Comparison of ENCODE assay signal across 8 mouse cellular contexts in genomic region chr13:23524654-23525053, GRCm38 (mm10). TPM values are rescaled to one million over a fixed set of nuclear protein-coding genes. Genes with fewer than 3 reads are reported as not detected.
DNase-seq lines count a peak whose midpoint lies in the region; ATAC-seq and TF ChIP-seq lines count a peak whose summit lies in the region.

No protein-coding gene starts in this region.

- H3K4me3 ChIP-seq in intestine, postnatal 0 days (ENCODE audit: low read depth, low read length), result no peak overlapping the region
- H3K4me3 ChIP-seq in limb, embryonic 13.5 days, result no peak overlapping the region
- peak overlapping the region; percentile 12 for H3K4me3 ChIP-seq in midbrain, embryonic 14.5 days (replicated peaks; ENCODE audit: low read depth, low read length)

- 11% methylated on average over 5 of the region's 5 CpGs for WGBS in intestine, postnatal 0 days
- 9% methylated on average over 5 of the region's 5 CpGs for WGBS in limb, embryonic 13.5 days
- 7% methylated on average over 5 of the region's 5 CpGs for WGBS in midbrain, embryonic 14.5 days

- H3K9ac ChIP-seq in intestine, postnatal 0 days (ENCODE audit: low read depth, low read length), result no peak overlapping the region
- no peak overlapping the region for H3K9ac ChIP-seq in limb, embryonic 13.5 days
- H3K9ac ChIP-seq in midbrain, embryonic 14.5 days (replicated peaks; ENCODE audit: low read length), result no peak overlapping the region

- no peaks in the 10 kb centered on the region for H3K9me3 ChIP-seq in intestine, postnatal 0 days (ENCODE audit: control insufficient read depth)
- H3K9me3 ChIP-seq in limb, embryonic 13.5 days, result no peaks in the 10 kb centered on the region
- no peaks in the 10 kb centered on the region for H3K9me3 ChIP-seq in midbrain, embryonic 14.5 days (ENCODE audit: control insufficient read depth, low read length)

- no peak overlapping the region for H3K27ac ChIP-seq in intestine, postnatal 0 days (ENCODE audit: low read depth, low read length)
- no peak overlapping the region for H3K27ac ChIP-seq in limb, embryonic 13.5 days
- no peak overlapping the region for H3K27ac ChIP-seq in midbrain, embryonic 14.5 days (replicated peaks; ENCODE audit: low read depth, low read length)

- no peak for ATAC-seq in intestine, postnatal 0 days
- no peak; the same call in 1 of the 2 replicates for ATAC-seq in limb, embryonic 13.5 days (ENCODE audit: low FRiP score, low read depth)
- peak; percentile 51; the same call in 1 of the 2 replicates for ATAC-seq in midbrain, embryonic 14.5 days (ENCODE audit: low FRiP score, low TSS enrichment)

- peaks cover 6% of the 10 kb centered on the region; the same call in 1 of the 2 replicates for H3K4me1 ChIP-seq in intestine, postnatal 0 days (replicated peaks; ENCODE audit: control insufficient read depth, insufficient read depth, low read length)
- H3K4me1 ChIP-seq in limb, embryonic 13.5 days, result peaks cover 10% of the 10 kb centered on the region
- 0 out of 2 replicates have a peak, but pooled peaks cover 8% of the 10 kb centered on the region for H3K4me1 ChIP-seq in midbrain, embryonic 14.5 days (ENCODE audit: control insufficient read depth, insufficient read depth, low read length)

- no peak overlapping the region for H3K4me2 ChIP-seq in intestine, postnatal 0 days (replicated peaks; ENCODE audit: low read depth)
- H3K4me2 ChIP-seq in limb, embryonic 13.5 days (replicated peaks), result peak overlapping the region; percentile 32
- H3K4me2 ChIP-seq in midbrain, embryonic 14.5 days (ENCODE audit: low read length), result 0 out of 2 replicates have a peak overlapping the region, but pooled peaks have one; percentile 10

- no peaks in the 10 kb centered on the region for H3K27me3 ChIP-seq in intestine, postnatal 0 days (replicated peaks; ENCODE audit: control insufficient read depth, insufficient read depth, low read length)
- H3K27me3 ChIP-seq in limb, embryonic 13.5 days, result no peaks in the 10 kb centered on the region
- no peaks in the 10 kb centered on the region for H3K27me3 ChIP-seq in midbrain, embryonic 14.5 days (ENCODE audit: control insufficient read depth, insufficient read depth, low read length)

- DNase-seq in 3134 (ENCODE audit: extremely low read depth, insufficient read length, low spot score), result peak; percentile 37
- DNase-seq in T-cell, adult 2 months (ENCODE audit: low spot score), result peak; percentile 72
- DNase-seq in cerebellum, postnatal 4 days (ENCODE audit: low spot score in 2 of 2), result peak; percentile 72 to 75
- DNase-seq in gastrocnemius, postnatal 14 days, result peak; percentile 70
- peak; percentile 90 for DNase-seq in midbrain, embryonic 14.5 days
- DNase-seq in spleen, postnatal 4 days (ENCODE audit: low spot score in 2 of 2), result peak; percentile 77 to 92

- TF ChIP-seq CTCF in intestine, postnatal 0 days (IDR thresholded peaks at IDR 0.05; ENCODE audit: low read depth), result peak; percentile 92

- no peaks in the 10 kb centered on the region for H3K36me3 ChIP-seq in intestine, postnatal 0 days (ENCODE audit: control insufficient read depth, insufficient read depth)
- no peaks in the 10 kb centered on the region for H3K36me3 ChIP-seq in limb, embryonic 13.5 days
- H3K36me3 ChIP-seq in midbrain, embryonic 14.5 days (ENCODE audit: control insufficient read depth, insufficient read depth, low read length), result no peaks in the 10 kb centered on the region

- intact Hi-C loops in gastrocnemius, postnatal 14 days (cut with DNase I; ENCODE audit: low total_unique reads), result loop anchor here (10.0 kb wide), 1 partner anchor 1500 kb away; no protein-coding TSS in a partner anchor

RNA-seq across cellular contexts. Expression of gene Hist1h4h, which starts 6.2 kb away (rescaled TPM):
- total RNA-seq in gastrocnemius, postnatal 14 days (2021), result 100 to 1,000 TPM; 281 to 294 TPM
- polyA plus RNA-seq in intestine, postnatal 0 days (2015; fragmentation: Nextera tagmentation; extraction: Ambion mirVana), result 6.1 and 8.1 TPM in 2 replicates
- polyA plus RNA-seq in limb, embryonic 13.5 days (2015; fragmentation: Nextera tagmentation; extraction: Ambion mirVana), result 4.1 and 8.4 TPM in 2 replicates
- polyA plus RNA-seq in midbrain, embryonic 14.5 days (2014; fragmentation: Nextera tagmentation; extraction: Ambion mirVana), result 4.1 and 6.4 TPM in 2 replicates

RNA-seq across cellular contexts. Expression of gene Hist1h2af, which starts 9.1 kb away (rescaled TPM):
- 10 to 100 TPM; 61.2 to 77.1 TPM for total RNA-seq in gastrocnemius, postnatal 14 days (2021)
- polyA plus RNA-seq in intestine, postnatal 0 days (2015; fragmentation: Nextera tagmentation; extraction: Ambion mirVana), result 2.7 and 3.0 TPM in 2 replicates
- 9.3 and 10.0 TPM in 2 replicates for polyA plus RNA-seq in limb, embryonic 13.5 days (2015; fragmentation: Nextera tagmentation; extraction: Ambion mirVana)
- polyA plus RNA-seq in midbrain, embryonic 14.5 days (2014; fragmentation: Nextera tagmentation; extraction: Ambion mirVana), result 3.4 and 4.6 TPM in 2 replicates

RNA-seq across cellular contexts. Expression of gene Hist1h3g, which starts 10.6 kb away (rescaled TPM):
- total RNA-seq in gastrocnemius, postnatal 14 days (2021), result 10 to 100 TPM; 19.9 to 21.2 TPM
- 1.2 and 2.1 TPM in 2 replicates for polyA plus RNA-seq in intestine, postnatal 0 days (2015; fragmentation: Nextera tagmentation; extraction: Ambion mirVana)
- polyA plus RNA-seq in limb, embryonic 13.5 days (2015; fragmentation: Nextera tagmentation; extraction: Ambion mirVana), result 9.8 and 10.9 TPM in 2 replicates
- 0.77 and 1.4 TPM in 2 replicates for polyA plus RNA-seq in midbrain, embryonic 14.5 days (2014; fragmentation: Nextera tagmentation; extraction: Ambion mirVana)

RNA-seq across cellular contexts. Expression of gene Hist1h2bh, which starts 18.5 kb away (rescaled TPM):
- total RNA-seq in gastrocnemius, postnatal 14 days (2021), result 1 to 10 TPM; 5.5 to 5.7 TPM
- polyA plus RNA-seq in intestine, postnatal 0 days (2015; fragmentation: Nextera tagmentation; extraction: Ambion mirVana), result 0.18 and 0.23 TPM in 2 replicates
- polyA plus RNA-seq in limb, embryonic 13.5 days (2015; fragmentation: Nextera tagmentation; extraction: Ambion mirVana), result 0.74 and 1.0 TPM in 2 replicates
- 0.13 and 0.30 TPM in 2 replicates for polyA plus RNA-seq in midbrain, embryonic 14.5 days (2014; fragmentation: Nextera tagmentation; extraction: Ambion mirVana)

RNA-seq across cellular contexts. Expression of gene Hist1h3f, which starts 19.2 kb away (rescaled TPM):
- 10 to 100 TPM; 24.2 to 25.2 TPM for total RNA-seq in gastrocnemius, postnatal 14 days (2021)
- 0.37 TPM in 1 of 2 replicates, not detected in the other for polyA plus RNA-seq in intestine, postnatal 0 days (2015; fragmentation: Nextera tagmentation; extraction: Ambion mirVana)
- 1.5 and 1.7 TPM in 2 replicates for polyA plus RNA-seq in limb, embryonic 13.5 days (2015; fragmentation: Nextera tagmentation; extraction: Ambion mirVana)
- 0.32 and 0.47 TPM in 2 replicates for polyA plus RNA-seq in midbrain, embryonic 14.5 days (2014; fragmentation: Nextera tagmentation; extraction: Ambion mirVana)

Comparison
In these comparisons a context has a peak if more than half of its experiments do, and no peak if none do; other contexts are left out.
1. DNase-seq: peak in every context shown above with its lines; median percentile 90 in midbrain, embryonic 14.5 days; 84 in spleen, postnatal 4 days; 74 in cerebellum, postnatal 4 days; 72 in T-cell, adult 2 months; 70 in gastrocnemius, postnatal 14 days; 37 in 3134.